Mouse (Mus musculus) stomach, embryonic 14.5 days (tissue): ENCODE measurements at regions not wholly inside any gene's neighbourhood (a gene's known extent, or its start where the extent isn't known, plus 50 kb on each side); places are given as distances from the start of the nearest gene placed in this dataset.

Experiments used
- ATAC-seq: fragments of 200-750 bp; cut with Nextera tagmentation; 2 replicates; pipeline ENCODE4 v1.8.0; 2017; ENCODE audit warnings: low read depth, moderate TSS enrichment; ENCODE audit not compliant: insufficient number of reproducible peaks, insufficient read depth, low FRiP score
- H3K27ac ChIP-seq: fragments of 300-500 bp; sonication (generic); 2 replicates; pipeline ENCODE4 v1.5.1; 2014; ENCODE audit warnings: mild to moderate bottlenecking, low read length, moderate library complexity, mixed read lengths
- H3K27me3 ChIP-seq: fragments of 300-500 bp; sonication (generic); 2 replicates; pipeline ENCODE4 v1.6.1; 2014; ENCODE audit warnings: low read length, control low read depth, mixed read lengths; ENCODE audit not compliant: control insufficient read depth, insufficient read depth
- H3K36me3 ChIP-seq: fragments of 300-500 bp; sonication (generic); 2 replicates; pipeline ENCODE4 v1.6.1; 2014; ENCODE audit warnings: mild to moderate bottlenecking, control low read depth, low read length, moderate library complexity, mixed read lengths; ENCODE audit not compliant: control insufficient read depth, insufficient read depth
- H3K4me1 ChIP-seq: fragments of 300-500 bp; sonication (generic); 2 replicates; pipeline ENCODE4 v1.6.1; 2014; ENCODE audit warnings: low read length, control low read depth, mixed read lengths; ENCODE audit not compliant: control insufficient read depth, insufficient read depth
- H3K4me2 ChIP-seq: fragments of 300-500 bp; sonication (generic); replicated peaks from 2 replicates; pipeline ENCODE4 v1.6.1; 2014; ENCODE audit warnings: low read depth, low read length, control low read depth
- H3K4me3 ChIP-seq: fragments of 300-500 bp; sonication (generic); 2 replicates; pipeline ENCODE4 v1.5.1; 2014; ENCODE audit warnings: low read depth, low read length, control low read depth
- H3K9ac ChIP-seq: fragments of 300-500 bp; sonication (generic); replicated peaks from 2 replicates; pipeline ENCODE4 v1.6.1; 2014; ENCODE audit warnings: low read depth, mild to moderate bottlenecking, control low read depth, low read length, moderate library complexity, mixed read lengths
- H3K9me3 ChIP-seq: fragments of 300-500 bp; sonication (generic); 2 replicates; pipeline ENCODE4 v1.6.1; 2016; ENCODE audit warnings: low read depth, low read length, control low read depth; ENCODE audit not compliant: control insufficient read depth
- WGBS: fragments of 180-500 bp; shearing (Covaris S2); extraction: QIAGEN DNeasy Blood & Tissue Kit; methylation state at CpG from one replicate; pipeline ENCODE4 v1.1.7; 2014; 5-methylcytosine and 5-hydroxymethylcytosine counted together

DNA sequence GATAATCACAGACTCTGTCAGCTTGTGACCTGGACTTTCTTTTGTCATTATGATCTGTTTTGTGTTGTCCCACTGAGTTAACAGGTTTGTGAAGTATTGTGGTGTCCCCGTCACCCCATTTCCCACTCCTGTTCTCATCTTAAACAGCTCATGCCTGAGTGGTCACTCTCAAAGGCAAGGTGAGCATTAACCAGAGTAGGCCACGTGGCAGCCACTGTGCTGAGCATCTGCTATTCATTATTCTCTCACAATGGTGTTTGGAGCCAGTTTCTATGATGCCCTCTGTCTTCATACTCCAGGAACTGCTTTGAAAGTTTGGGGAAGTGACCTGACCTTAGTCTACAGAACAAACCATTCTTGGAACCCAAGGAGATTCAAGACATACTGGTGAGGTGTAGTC, 198.9 kb upstream of the Gm37988 start:
- Histone ChIP-seq H3K4me2 (no peak overlapping the region), H3K36me3 (no peaks in the 10 kb centered on the region), H3K9me3 (no peaks in the 10 kb centered on the region), H3K27ac (no peak overlapping the region), H3K4me3 (no peak overlapping the region), H3K27me3 (no peaks in the 10 kb centered on the region), H3K4me1 (no peaks in the 10 kb centered on the region), H3K9ac (no peak overlapping the region)
- WGBS: 71% methylated on average over 2 of the region's 2 CpGs
- ATAC-seq: no peak

- Histone ChIP-seq H3K4me3 (no peak overlapping the region), H3K36me3 (no peaks in the 10 kb centered on the region), H3K9me3 (no peaks in the 10 kb centered on the region), H3K27ac (no peak overlapping the region), H3K4me1 (no peaks in the 10 kb centered on the region), H3K27me3 (no peaks in the 10 kb centered on the region), H3K4me2 (no peak overlapping the region), H3K9ac (no peak overlapping the region)
- WGBS: 28% methylated on average over 4 of the region's 4 CpGs
- ATAC-seq: no peak
These were observed 194.4 kb upstream of the Gm37988 start for GRCm38 (mm10) chr1:4613305-4613704.

DNA sequence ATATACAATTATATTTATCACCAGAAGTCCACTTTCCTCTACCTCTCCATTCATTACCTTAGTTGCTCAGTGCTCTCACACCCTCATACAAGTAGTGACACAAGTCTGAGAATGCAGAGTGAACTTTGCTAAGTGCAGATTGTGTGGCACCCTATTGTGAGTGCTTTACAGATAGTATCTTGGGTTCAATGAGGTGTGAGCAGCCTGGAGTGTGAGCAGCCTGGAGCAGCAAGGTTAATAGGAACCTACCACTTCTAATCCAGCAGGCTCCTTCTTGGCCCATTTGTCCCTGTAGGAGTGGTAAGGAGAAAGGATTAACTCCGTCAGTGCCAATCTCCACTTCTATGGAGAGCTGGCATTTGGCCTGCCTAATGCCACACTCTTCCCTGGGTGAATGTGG, 192.4 kb upstream of the Gm37988 start:
- no peak for ATAC-seq
- 100% methylated on average over 1 of the region's 1 CpGs for WGBS
- Histone ChIP-seq H3K27ac (no peak overlapping the region), H3K9me3 (no peaks in the 10 kb centered on the region), H3K9ac (no peak overlapping the region), H3K4me2 (no peak overlapping the region), H3K4me3 (no peak overlapping the region), H3K36me3 (no peaks in the 10 kb centered on the region), H3K27me3 (no peaks in the 10 kb centered on the region), H3K4me1 (no peaks in the 10 kb centered on the region)

DNA sequence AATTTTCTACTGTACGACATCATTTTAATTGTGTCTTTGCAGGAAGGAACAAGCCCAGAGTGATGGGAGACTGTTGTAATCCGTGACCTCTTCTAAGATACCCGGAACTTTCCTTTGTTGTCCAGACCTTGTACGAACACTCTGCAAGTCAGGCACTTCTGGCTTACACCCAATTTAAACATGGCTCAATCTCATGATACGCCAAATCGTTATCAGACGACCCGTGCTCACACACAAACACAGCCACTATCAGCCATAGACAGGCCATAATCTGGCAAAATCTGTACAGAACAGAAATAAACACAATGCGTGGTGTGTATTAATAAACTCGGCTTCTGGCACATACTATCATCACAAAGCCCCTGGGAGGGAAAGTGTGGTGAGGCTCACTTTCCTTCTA, 190.2 kb upstream of the Gm37988 start:
- Histone ChIP-seq H3K27me3 (no peaks in the 10 kb centered on the region), H3K4me3 (no peak overlapping the region), H3K9ac (no peak overlapping the region), H3K9me3 (no peaks in the 10 kb centered on the region), H3K4me2 (no peak overlapping the region), H3K4me1 (no peaks in the 10 kb centered on the region), H3K36me3 (no peaks in the 10 kb centered on the region), H3K27ac (no peak overlapping the region)
- ATAC-seq: no peak
- WGBS: 57% methylated on average over 10 of the region's 10 CpGs

GRCm38 (mm10) chr1:4622408-4622807, 185.3 kb upstream of the Gm37988 start:
- H3K4me1 ChIP-seq: no peaks in the 10 kb centered on the region; the same call in 1 of the 2 replicates
- no peak overlapping the region for H3K27ac ChIP-seq
- H3K4me3 ChIP-seq: no peak overlapping the region
- ATAC-seq: peak; percentile 69; the same call in 1 of the 2 replicates
- no peak overlapping the region for H3K4me2 ChIP-seq
- H3K36me3 ChIP-seq: no peaks in the 10 kb centered on the region
- H3K27me3 ChIP-seq: no peaks in the 10 kb centered on the region
- H3K9ac ChIP-seq: no peak overlapping the region
- no peaks in the 10 kb centered on the region for H3K9me3 ChIP-seq
- WGBS: 33% methylated on average over 5 of the region's 5 CpGs

DNA sequence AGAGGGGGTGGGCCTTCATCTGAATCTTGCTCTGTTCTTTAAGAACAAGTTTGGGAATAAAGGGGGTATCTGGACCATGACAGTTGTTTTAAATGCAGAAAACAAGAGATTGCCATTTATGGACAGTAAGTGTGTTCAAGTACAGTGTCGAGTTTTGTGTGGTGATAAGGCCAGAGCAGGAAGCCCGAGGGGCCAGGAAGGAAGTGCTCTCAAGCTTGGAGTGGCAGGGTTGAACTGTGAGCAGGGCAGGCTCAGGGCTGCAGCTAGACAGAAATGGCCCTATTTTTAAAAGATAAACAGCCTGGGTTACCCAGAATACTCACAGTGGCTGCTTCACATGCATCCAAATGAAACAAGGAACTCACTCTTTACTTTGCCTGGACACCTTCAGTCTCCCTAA, 184.4 kb upstream of the Gm37988 start:
- no peak overlapping the region for H3K4me3 ChIP-seq
- peak overlapping the region; percentile 27; the same call in 1 of the 2 replicates for H3K27ac ChIP-seq
- 39% methylated on average over 2 of the region's 2 CpGs for WGBS
- no peaks in the 10 kb centered on the region for H3K36me3 ChIP-seq
- no peaks in the 10 kb centered on the region; the same call in 1 of the 2 replicates for H3K4me1 ChIP-seq
- no peak overlapping the region for H3K9ac ChIP-seq
- H3K27me3 ChIP-seq: no peaks in the 10 kb centered on the region
- H3K9me3 ChIP-seq: no peaks in the 10 kb centered on the region
- no peak for ATAC-seq
- no peak overlapping the region for H3K4me2 ChIP-seq

- no peaks in the 10 kb centered on the region for H3K27me3 ChIP-seq
- H3K9ac ChIP-seq: no peak overlapping the region
- H3K36me3 ChIP-seq: no peaks in the 10 kb centered on the region
- H3K9me3 ChIP-seq: no peaks in the 10 kb centered on the region
- no peak overlapping the region for H3K27ac ChIP-seq
- no peak overlapping the region for H3K4me3 ChIP-seq
- no peak for ATAC-seq
- no peak overlapping the region for H3K4me2 ChIP-seq
- WGBS: 20% methylated on average over 7 of the region's 7 CpGs
- no peaks in the 10 kb centered on the region for H3K4me1 ChIP-seq
These were observed 153.8 kb upstream of the Gm37988 start for GRCm38 (mm10) chr1:4653937-4654336.

DNA sequence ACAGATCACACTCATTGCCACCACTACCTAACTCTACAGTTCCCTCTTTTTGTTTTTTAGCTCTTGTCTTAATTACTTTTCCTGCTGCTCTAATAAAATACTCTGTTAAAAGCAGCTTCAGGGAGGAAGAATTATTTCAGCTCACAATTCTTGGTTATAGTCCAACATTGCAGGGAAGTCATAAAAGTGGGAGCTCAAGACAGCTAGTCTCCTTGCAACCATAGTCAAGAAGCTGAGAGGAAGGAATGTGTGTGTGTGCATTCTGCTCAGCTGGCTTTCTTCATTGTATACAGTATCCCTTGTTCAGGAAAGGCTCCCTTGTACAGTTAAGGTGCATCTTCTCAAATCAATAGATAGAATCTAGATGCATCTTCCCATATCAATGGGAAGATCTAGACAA, 152.4 kb upstream of the Gm37988 start:
- H3K4me1 ChIP-seq: no peaks in the 10 kb centered on the region
- no peak overlapping the region for H3K4me2 ChIP-seq
- ATAC-seq: no peak
- H3K9me3 ChIP-seq: no peaks in the 10 kb centered on the region
- H3K4me3 ChIP-seq: no peak overlapping the region
- no peaks in the 10 kb centered on the region for H3K27me3 ChIP-seq
- H3K9ac ChIP-seq: no peak overlapping the region
- H3K27ac ChIP-seq: no peak overlapping the region
- no peaks in the 10 kb centered on the region for H3K36me3 ChIP-seq

GRCm38 (mm10) chr1:4656883-4657282, 150.8 kb upstream of the Gm37988 start:
- no peak overlapping the region for H3K9ac ChIP-seq
- no peak overlapping the region for H3K27ac ChIP-seq
- no peak overlapping the region for H3K4me3 ChIP-seq
- no peak overlapping the region for H3K4me2 ChIP-seq
- no peaks in the 10 kb centered on the region for H3K36me3 ChIP-seq
- H3K27me3 ChIP-seq: no peaks in the 10 kb centered on the region
- ATAC-seq: no peak
- no peaks in the 10 kb centered on the region for H3K4me1 ChIP-seq
- 38% methylated on average over 5 of the region's 5 CpGs for WGBS
- H3K9me3 ChIP-seq: no peaks in the 10 kb centered on the region
